Mouse (Mus musculus) brain, embryonic 18.5 days (tissue): ENCODE results near the gene Ppan.

Source experiments
- DNase-seq: peaks from one replicate; pipeline ENCODE4 v3.0.0-alpha.2; 2012; ENCODE audit warnings: low read depth, low spot score

Ppan gene

GRCm38 (mm10) chr9:20887704-20888385 is at the start of gene Ppan:
Gene Ppan, plus strand, starts transcription at chr9:20888175.
- DNase-seq: peak; percentile 94

GRCm38 (mm10) chr9:20838931-20839330 is 49.0 kb upstream of the Ppan start:
- DNase-seq: no peak

DNA sequence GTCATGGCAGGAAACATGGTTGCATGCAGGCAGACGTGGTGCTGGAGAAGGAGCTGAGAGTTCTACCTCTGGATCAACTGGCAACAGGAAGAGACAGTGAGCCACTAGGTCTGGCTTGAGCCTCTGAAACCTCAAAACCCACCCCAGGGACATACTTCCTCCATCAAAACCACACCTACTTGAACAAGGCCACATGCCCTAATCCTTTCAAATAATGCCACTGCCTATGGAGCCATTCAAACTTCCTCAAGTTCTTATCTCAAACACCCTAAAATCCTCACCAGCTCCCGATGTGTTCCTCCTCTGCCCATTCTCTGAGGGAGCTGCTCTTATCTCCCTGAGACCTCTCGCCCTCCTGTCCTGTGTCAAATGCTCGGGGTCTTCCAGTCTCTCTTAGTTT is 45.8 kb upstream of the Ppan start:
- no peak for DNase-seq

DNA sequence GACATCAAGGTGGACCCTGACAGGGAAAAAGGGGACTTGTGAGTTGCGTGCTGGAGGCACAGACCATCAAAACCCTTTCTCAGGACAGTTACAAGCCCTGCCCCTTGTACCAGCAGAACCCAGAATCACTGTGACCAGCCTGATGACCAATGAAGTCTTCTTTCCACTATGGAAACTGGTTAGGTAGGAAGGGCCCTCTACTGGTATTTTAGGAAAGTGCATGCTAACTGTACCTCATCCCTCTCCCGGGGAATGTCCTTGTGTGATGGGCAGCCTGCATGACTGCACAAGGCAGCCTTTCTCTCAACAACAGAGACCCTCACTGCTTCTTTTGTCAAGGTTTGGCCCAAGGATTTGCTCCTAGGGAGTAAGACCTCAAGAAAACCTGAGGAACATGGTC is 45.3 kb upstream of the Ppan start:
- no peak for DNase-seq

GRCm38 (mm10) chr9:20850179-20850578 is 37.8 kb upstream of the Ppan start:
- no peak for DNase-seq

DNA sequence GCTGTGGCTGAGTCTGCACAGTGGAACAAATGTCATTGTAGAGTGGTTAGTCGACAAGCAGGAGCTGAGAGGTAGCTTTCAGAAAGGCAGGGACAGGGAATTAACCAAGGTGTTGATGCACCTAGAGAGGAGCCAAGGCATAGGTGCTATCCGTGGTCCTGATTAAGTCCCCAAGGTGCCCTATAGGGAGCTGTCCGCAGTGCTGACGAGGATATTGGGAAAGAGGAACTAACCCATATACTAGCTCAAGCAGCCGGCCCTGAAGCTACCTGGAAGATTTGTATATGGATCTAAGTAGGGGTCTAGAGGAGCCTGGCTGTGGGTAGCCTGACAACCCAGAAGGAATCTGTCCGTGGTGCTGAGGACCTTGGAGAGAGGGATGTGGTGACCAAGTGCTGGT is 30.8 kb upstream of the Ppan start:
- no peak for DNase-seq

DNA sequence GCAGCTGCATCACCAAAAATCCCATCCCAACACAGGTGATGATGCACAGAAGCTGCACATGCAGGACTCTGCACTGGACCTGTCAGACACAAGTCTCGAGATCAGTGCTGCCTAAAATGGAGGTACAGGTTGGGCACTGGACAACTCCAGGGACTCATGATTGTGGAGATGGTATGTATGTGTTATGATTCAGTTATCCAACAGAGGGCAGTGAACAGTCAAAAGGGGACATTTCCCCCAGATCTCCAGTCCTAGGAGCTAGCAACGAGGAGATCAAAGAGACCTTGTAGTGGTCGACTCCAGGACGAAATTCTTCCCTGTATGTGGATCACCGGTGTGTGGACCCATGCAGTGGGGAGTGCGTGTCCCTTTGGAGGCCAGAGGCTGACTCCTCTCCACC is 28.0 kb upstream of the Ppan start:
- DNase-seq: no peak

GRCm38 (mm10) chr9:20861821-20862220 is 26.2 kb upstream of the Ppan start:
- DNase-seq: no peak

GRCm38 (mm10) chr9:20862225-20862624 is 25.8 kb upstream of the Ppan start:
- no peak for DNase-seq

- no peak for DNase-seq
These were observed 21.1 kb upstream of the Ppan start for GRCm38 (mm10) chr9:20866879-20867278.

- no peak for DNase-seq
These were observed 19.4 kb upstream of the Ppan start, which contains the start of gene A230050P20Rik for GRCm38 (mm10) chr9:20868448-20869001. Gene A230050P20Rik, plus strand, starts transcription at chr9:20868642.

DNA sequence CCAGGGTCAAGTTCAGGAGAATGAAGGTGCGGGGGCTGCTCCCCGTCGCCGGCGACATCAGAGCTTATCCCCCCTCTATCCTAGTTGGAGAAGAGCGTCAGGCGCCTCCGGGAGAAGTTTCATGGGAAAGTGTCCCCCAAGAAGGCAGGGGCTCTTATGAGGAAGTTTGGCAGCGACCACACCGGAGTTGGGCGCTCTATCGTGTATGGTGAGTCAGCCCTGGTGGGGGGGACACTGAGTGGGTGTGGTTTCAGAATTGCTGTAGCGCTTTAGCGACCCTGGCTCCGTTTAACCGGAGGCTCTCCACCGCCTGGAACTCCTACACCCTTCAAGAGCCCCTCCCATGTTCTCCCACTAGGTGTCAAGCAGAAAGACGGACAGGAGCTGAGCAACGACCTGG is 18.7 kb upstream of the Ppan start:
- no peak for DNase-seq

- DNase-seq: no peak
These were observed 17.5 kb upstream of the Ppan start for GRCm38 (mm10) chr9:20870211-20871173.

GRCm38 (mm10) chr9:20872991-20873390 is 15.0 kb upstream of the Ppan start:
- DNase-seq: no peak

DNA sequence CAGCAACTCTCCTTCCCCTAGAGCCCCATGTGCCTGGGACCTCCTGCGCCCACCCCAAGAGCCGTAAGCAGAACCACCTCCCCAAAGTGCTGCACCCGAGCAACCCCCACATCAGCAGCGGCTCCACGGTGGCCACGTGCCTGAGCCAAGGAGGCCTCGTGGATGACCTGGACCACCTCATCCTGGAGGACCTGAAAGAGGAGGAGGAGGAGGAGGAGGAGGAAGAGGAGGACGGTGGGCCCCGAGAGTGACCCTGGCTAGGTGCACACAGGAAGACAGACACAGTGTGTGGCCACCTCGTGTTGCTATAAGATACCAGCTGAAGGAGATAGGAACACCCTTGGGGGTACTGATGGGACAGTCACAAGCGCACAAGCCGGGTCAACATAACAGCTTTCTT is 14.5 kb upstream of the Ppan start:
- DNase-seq: no peak

DNA sequence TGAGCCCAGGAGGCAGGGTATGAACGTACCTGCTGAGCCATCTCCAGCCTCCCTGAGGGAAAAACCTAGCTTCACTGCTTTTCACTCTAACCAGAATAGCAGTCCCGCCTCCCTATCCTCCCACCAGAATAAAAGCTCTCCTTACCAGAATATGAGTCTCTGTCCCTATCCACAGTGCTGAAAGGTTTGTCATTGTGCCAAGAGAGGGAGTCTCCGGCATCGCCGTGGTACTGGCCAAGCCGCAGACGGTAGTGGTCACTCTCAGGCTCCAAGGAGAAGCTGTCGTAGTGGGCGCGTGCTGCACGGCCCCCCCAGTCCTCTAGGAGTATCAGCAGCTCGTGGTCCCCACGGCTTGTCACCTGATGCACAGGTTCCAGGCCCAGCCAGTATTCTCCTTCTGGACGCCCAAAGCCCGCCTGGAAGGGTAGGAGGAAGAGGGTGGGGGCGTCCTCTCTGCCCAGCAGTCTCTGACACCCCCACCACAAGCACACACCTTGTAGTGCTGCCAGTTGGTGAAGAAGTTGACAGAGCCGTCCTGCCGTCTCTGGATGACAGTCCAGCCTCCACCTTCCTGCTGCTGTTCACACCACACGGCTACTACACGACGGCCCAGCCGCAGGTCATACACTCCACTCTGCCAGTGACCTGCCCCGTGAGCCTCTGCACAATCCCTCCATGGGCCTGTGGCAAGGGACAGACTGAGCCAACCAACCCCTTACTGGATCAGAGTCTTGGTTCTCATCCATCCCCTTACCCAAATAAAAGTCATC is 12.8 kb upstream of the Ppan start:
- DNase-seq: no peak

DNA sequence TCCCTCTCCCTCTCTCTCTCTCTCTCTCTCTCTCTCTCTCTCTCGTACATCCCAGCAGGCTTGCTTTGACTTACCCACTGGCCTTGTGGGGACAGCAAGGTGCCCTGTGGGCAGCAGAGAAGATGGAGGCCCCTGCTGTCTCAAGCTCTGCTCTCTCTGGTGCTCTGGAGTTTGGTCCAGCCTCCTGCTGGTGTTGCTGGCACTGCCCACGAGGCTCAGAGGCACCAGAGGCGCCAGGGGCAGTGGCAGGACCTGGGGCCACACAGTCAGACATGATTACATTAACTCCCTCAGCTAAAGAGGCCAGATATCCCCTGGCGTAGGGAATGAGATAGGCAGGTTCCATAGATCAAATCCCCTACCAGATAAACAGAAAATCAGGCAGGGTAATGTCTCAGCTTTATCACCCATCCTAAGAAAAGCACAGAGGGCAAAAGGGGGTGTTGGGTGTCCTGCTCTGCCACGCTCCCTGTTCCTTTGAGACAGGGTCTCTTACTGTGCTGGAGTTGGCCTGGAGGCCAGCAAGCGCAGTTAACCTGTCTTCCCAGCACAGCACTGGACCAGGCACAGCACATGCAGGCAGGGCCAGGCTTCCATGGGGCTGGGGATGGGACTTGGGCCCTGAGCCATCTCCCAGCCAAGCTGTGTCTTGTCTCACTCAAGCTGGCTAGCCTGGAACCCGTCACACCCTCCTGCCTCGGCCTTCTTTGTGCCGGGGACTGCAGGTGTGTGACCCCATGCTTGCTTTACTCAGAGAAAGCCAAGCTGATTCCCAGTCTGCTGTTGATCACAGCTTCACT is 11.5 kb upstream of the Ppan start:
- DNase-seq: no peak

- no peak for DNase-seq
These were observed 10.6 kb upstream of the Ppan start for GRCm38 (mm10) chr9:20877118-20878040.

- peak; percentile 97 for DNase-seq
These were observed 9.8 kb upstream of the Ppan start for GRCm38 (mm10) chr9:20878041-20878709.
